Mouse (Mus musculus) liver, embryonic 15.5 days (tissue): ENCODE data around the gene Pcdh20. TPM values are rescaled to one million over a fixed set of nuclear protein-coding genes. Genes with fewer than 3 reads are reported as not detected.

ENCODE experiments used
- ATAC-seq: fragments of 200-750 bp; cut with Nextera tagmentation; 2 replicates; pipeline ENCODE4 v1.8.0; 2017; ENCODE audit warnings: moderate number of reproducible peaks, mild to moderate bottlenecking, moderate library complexity; ENCODE audit not compliant: insufficient read depth
- H3K27ac ChIP-seq: fragments of 300-500 bp; sonication (generic); replicated peaks from 2 replicates; pipeline ENCODE4 v1.5.1; 2015; ENCODE audit warnings: mild to moderate bottlenecking, inconsistent platforms
- H3K27me3 ChIP-seq: fragments of 300-500 bp; sonication (generic); 2 replicates; pipeline ENCODE4 v1.6.1; 2015; ENCODE audit warnings: mild to moderate bottlenecking, inconsistent platforms
- H3K36me3 ChIP-seq: fragments of 300-500 bp; sonication (generic); replicated peaks from 2 replicates; pipeline ENCODE4 v1.6.1; 2015; ENCODE audit warnings: moderate library complexity, mild to moderate bottlenecking, inconsistent platforms
- H3K4me1 ChIP-seq: fragments of 300-500 bp; sonication (generic); replicated peaks from 2 replicates; pipeline ENCODE4 v1.6.1; 2015; ENCODE audit warnings: inconsistent platforms
- H3K4me2 ChIP-seq: fragments of 300-500 bp; sonication (generic); 2 replicates; pipeline ENCODE4 v1.6.1; 2015; ENCODE audit warnings: moderate library complexity, mild to moderate bottlenecking, inconsistent platforms
- H3K4me3 ChIP-seq: fragments of 300-500 bp; sonication (generic); replicated peaks from 2 replicates; pipeline ENCODE4 v1.5.1; 2015; ENCODE audit warnings: mild to moderate bottlenecking, inconsistent platforms
- H3K9ac ChIP-seq: fragments of 300-500 bp; sonication (generic); 2 replicates; pipeline ENCODE4 v1.6.1; 2015; ENCODE audit warnings: moderate library complexity, mild to moderate bottlenecking, inconsistent platforms
- H3K9me3 ChIP-seq: fragments of 300-500 bp; sonication (generic); replicated peaks from 2 replicates; pipeline ENCODE4 v1.6.1; 2016; ENCODE audit warnings: inconsistent platforms
- WGBS: fragments of 180-500 bp; shearing (Covaris S2); methylation state at CpG from one replicate; pipeline ENCODE4 v1.1.7; 2015; ENCODE audit warnings: mixed read lengths; ENCODE audit not compliant: insufficient replicate concordance; 5-methylcytosine and 5-hydroxymethylcytosine counted together
- polyA plus RNA-seq: library from polyadenylated mRNA; unstranded; fragments of >200 nt; fragmentation: Nextera tagmentation; extraction: Ambion mirVana; gene quantifications from 2 replicates; pipeline ENCODE4 v1.2.1, GENCODE M21; 2015

Pcdh20 gene
- polyA plus RNA-seq, 1 experiment from 2014 or later = 0.15 TPM

DNA sequence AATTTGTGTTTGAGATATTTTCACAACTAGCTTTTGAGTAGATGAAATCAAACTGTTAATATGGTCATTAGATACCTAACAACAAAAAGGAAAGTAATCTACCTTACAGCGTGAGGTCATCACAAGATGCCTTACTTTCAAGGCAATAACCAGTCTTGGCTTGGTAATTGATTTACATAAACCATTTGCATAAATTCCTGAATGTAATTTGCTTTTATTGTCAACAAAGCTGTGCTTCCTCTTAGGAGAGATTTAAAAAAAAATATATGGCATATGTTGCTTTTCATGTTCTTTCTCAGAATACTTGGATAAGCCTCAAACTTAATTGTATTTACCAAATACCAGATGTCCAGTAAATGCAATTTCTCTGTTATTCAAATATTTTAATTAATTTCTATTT, 43.8 kb downstream of the Pcdh20 start:
- Histone ChIP-seq H3K4me2 (no peak overlapping the region), H3K4me1 (no peaks in the 10 kb centered on the region), H3K9me3 (no peaks in the 10 kb centered on the region), H3K27ac (no peak overlapping the region), H3K9ac (no peak overlapping the region), H3K36me3 (no peaks in the 10 kb centered on the region), H3K27me3 (no peaks in the 10 kb centered on the region), H3K4me3 (no peak overlapping the region)
- ATAC-seq = no peak
- 76% methylated on average over 1 of the region's 1 CpGs for whole genome bisulfite sequencing
